Mouse (Mus musculus) kidney, adult 8-10 months (tissue): ENCODE results near the gene Rab12.

ENCODE experiments used
- DNase-seq, 2 experiments: peaks; one replicate each; pipeline ENCODE4 v3.0.0; 2022

The Rab12 gene

GRCm38 (mm10) chr17:66498598-66498997 is 20.9 kb downstream of the Rab12 start:
- DNase-seq: peak in 1 of 2 experiments; percentile 14

DNA sequence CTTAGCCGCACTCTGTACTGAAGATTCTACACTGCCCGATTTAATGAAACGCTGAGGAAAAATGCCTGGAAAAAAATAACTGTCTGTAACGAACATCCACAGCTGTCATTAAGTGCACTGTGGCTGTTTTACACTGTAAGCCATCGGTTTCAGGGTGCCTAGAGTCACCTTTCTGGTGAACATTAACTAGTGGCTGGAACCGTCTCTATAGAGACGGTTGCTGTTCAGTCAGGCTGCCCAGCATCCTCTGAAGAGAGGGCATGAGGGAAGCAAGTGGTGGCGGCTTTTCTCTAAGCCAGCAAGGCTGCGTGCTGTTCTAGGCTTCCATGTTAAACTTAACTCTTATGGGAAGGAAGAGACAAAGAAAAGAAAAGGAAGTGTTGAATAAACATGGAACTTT is 22.9 kb downstream of the Rab12 start:
- DNase-seq: no peak

DNA sequence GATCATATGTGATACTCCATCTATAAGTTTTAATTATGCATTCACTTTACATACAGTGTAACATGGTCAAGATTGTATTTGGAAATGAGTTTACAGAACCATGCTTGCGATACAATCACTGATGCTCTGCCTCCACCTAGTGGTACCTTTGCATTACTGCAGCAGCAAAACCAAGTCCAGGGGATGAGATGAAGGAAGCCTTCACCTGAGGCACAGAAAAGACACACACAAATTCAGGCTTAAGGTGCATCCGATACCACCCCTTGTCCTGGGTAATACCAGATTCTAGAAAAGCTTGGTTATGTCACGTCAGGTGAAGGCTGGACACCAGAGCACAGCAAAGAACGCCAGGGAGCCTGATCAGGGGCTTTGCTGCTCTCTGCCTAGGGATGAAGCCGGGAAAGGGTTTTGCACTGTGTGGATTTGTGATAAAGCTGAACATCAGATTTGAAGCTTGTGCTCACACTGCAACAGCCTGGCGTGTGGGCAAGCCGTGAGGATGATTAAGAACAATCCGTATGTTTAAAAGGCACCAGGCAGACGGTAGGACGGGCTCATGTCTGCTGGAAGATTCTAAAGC is 29.4 kb downstream of the Rab12 start:
- DNase-seq: peak; percentile 28 to 52

- DNase-seq: no peak
Observed at GRCm38 (mm10) chr17:66486576-66486975, 33.0 kb downstream of the Rab12 start.

- peak; percentile 45 to 80 for DNase-seq
Observed at GRCm38 (mm10) chr17:66485742-66486141, 33.8 kb downstream of the Rab12 start.

DNA sequence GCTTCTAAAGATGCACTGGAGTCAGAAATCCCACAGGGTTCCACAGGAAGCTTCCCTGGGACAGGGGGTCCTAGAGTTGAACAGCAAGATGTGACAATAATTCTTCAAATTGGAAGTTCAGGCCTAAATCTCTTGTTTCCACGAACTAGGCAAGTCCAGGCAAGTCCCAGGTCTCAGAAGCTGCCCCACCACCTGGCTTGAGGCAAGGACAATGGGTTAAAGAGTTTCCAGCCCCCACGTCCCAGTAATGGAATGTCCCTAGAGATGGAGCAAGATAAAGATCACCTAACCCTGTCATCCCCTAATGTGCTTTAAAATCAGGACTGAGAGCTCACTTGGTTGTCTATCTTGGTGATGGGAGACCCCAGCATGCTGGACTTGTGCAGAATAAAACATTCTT is 34.6 kb downstream of the Rab12 start:
- DNase-seq: no peak

- no peak for DNase-seq
Observed at GRCm38 (mm10) chr17:66483651-66484454, 35.7 kb downstream of the Rab12 start.

GRCm38 (mm10) chr17:66481295-66481694 is 38.2 kb downstream of the Rab12 start:
- no peak for DNase-seq

GRCm38 (mm10) chr17:66480491-66481278 is 38.8 kb downstream of the Rab12 start:
- DNase-seq: no peak

- no peak for DNase-seq
Observed at GRCm38 (mm10) chr17:66479813-66480490, 39.6 kb downstream of the Rab12 start.

- DNase-seq: no peak
Observed at GRCm38 (mm10) chr17:66479311-66479710, 40.2 kb downstream of the Rab12 start.

GRCm38 (mm10) chr17:66473205-66473604 is 46.3 kb downstream of the Rab12 start:
- no peak for DNase-seq

DNA sequence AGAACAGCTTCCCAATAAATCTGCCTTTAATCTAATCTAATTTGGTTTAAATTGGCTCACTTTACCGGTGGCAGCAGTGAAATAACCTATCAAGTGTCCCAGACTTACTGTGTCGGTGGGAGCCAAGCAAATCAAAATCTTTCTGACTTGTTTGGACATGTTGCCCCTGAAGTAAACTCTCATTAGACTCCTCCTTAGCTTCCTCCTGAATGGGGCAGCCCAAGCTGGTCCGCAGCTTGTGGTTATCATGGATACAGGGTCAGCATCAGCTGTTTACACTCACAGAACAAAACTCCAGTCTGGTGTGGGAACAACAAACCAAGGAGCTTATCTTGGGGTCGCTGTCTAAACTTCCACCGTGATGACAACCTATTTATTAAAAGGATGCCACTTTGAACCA is 47.8 kb downstream of the Rab12 start:
- no peak for DNase-seq

GRCm38 (mm10) chr17:66471252-66471651 is 48.3 kb downstream of the Rab12 start:
- no peak for DNase-seq

- peak in 1 of 2 experiments; percentile 15 for DNase-seq
Observed at GRCm38 (mm10) chr17:66470020-66470419, 49.5 kb downstream of the Rab12 start.

GRCm38 (mm10) chr17:66457278-66457677 is 62.3 kb downstream of the Rab12 start:
- DNase-seq: no peak

DNA sequence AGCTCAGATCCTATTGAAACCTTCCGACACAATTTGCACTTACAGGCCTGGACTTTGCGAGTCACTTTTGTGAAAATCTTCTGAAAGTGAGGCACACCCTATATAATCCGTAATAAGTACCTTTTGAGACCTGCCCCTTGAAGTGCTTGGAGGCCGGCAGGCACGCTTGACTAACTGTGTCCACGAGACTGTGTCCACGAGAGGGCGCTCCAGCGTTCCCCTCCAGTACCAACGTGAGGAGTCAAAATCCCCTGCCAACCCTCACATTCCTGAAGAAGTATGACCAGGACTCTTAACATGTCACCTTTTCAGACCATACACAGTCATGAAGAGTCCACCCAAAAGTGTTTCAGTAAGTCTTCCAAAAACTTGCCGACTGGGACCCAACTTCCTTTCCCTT is 68.4 kb downstream of the Rab12 start:
- DNase-seq: peak; percentile 75 to 87

GRCm38 (mm10) chr17:66450526-66451070 is 68.9 kb downstream of the Rab12 start:
- no peak for DNase-seq

DNA sequence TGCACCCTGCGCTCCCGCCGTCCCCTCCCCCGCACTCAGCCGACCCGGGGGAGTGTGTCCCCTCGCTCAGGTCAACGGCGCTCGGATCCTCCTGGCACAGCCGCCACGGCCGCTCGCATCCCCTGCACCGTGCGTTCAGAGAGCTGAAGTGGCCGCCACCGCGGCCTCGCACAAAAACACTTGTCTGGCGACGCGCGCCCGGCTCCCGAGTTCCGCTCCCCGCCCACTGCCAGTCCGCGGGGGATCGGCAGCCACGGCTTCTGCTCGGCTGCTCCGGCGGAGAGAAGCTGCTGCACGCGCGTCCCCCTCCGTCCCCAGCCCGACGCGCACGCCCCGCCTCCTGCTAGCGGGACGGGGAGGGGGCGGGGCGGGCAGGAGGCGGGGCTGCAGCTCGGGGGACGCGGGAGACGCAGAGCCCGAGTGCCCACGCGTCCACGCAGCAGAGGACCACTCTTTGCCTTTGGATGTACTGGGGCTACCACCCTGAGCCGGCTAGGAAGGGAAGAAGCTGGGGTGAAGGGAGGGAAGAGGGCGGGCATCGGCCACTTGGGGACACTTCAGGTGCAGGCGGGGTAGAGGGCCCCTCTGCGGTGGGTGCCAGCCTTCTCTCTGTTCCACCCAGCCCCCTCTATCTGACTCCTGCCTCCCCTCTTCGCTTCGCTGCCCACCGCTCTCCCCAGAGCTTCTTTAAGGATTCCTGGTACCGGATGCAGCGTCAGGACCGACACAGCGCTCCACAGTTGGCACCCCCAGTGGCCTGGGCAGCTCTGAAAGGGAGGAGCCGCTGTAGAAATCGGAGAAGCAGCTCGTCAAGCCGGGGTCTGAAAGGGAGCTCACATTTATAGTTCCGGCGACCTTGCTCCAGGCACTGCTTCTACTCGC is 69.8 kb downstream of the Rab12 start, which contains the start of gene Mtcl1:
Gene Mtcl1, minus strand, starts transcription at position 291 of the 882 bp plus-strand sequence.
- peak; percentile 36 to 50 for DNase-seq

DNA sequence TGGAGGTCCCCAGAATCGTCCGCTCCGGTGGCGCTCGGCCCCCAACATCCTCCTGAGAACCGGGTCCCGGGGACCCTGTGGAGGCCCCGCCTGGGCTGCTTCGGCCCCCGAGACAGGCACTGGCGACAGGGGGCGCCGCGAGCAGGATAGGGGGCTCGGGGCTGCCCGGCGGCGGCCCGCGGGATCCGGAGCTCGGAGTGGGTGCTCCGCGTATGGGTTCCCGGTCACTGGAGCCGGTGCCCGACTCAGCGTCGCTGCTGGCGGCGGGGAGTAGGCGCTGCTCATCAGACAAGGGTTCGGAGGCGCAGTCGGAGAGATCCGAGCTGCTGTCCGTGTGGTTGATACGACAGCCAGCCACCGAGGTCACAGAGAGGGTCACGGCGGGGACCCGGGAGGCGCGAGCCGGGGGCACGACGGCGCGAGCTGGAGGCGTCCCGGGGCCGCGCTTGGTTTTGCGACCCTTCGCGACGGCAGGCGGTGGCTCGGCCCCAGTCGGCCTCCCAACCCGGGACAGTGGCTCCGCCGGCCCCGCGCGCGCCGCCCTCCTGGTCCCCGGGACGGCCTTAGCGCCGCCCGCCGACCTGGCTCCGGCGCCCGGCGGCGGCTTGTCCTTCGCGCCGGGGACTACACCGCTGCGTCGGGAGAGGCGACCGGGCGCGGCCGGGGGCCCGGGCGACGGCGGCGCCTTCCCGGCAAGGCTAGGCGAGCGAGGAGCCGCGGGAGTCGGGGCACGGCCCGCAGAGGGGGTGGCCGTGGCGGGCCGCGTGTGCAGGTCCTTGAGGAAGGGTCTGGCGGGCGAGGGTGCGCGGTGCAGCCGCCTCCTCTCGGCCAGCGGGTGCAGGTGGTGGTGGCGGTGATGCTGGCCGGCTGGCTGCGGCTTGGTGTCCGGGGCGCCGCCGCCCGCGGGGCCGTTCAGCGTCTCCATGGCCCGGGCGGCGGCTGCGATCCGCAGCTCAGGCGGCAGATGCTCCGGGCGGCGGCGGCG is 70.8 kb downstream of the Rab12 start:
- peak; percentile 9 to 16 for DNase-seq
